ENCODE assay signal across 26 mouse cellular contexts in genomic region chr13:112467384-112467783, GRCm38 (mm10). TPM values are rescaled to one million over a fixed set of nuclear protein-coding genes. Genes with fewer than 3 reads are reported as not detected.
DNase-seq lines count a peak whose midpoint lies in the region; ATAC-seq and TF ChIP-seq lines count a peak whose summit lies in the region.
"Had no signal": no experiment of that assay in that cellular context is flagged by ENCODE, and none has a peak within 500 bp of the region (broad histone marks: within the 10 kb centered on the region; RNA-seq: fewer than 3 reads in every experiment).

No protein-coding gene starts in this region.

- peak; percentile 59 for DNase-seq in heart, embryonic 10.5 days (ENCODE audit: low spot score)
- no peak for DNase-seq in heart, adult 9 months (ENCODE audit: low spot score in 2 of 2)
- no peak for DNase-seq in lung, adult 2 months
- no peak for DNase-seq in lung, postnatal 25 days (ENCODE audit: low spot score)
- no peak for DNase-seq in kidney, postnatal 14 days
- DNase-seq: adrenal gland, postnatal 25 days; cerebellum, adult 11 months; cerebellum, adult 9-11 months; gastrocnemius, postnatal 25 days; kidney, adult 9 months; kidney, postnatal 36 days; right cerebral cortex, postnatal 25 days; spleen, adult 18-20 months had no signal

- H3K36me3 ChIP-seq in heart, embryonic 10.5 days = no peaks in the 10 kb centered on the region
- peaks cover 33% of the 10 kb centered on the region for H3K36me3 ChIP-seq in E14TG2a.4 (ENCODE audit: insufficient read depth, low read length)
- H3K36me3 ChIP-seq in kidney, embryonic 14.5 days (ENCODE audit: control insufficient read depth, insufficient read depth, low read length) = no peaks in the 10 kb centered on the region
- H3K36me3 ChIP-seq: heart, embryonic 15.5 days; hindbrain, embryonic 15.5 days; liver, embryonic 15.5 days; midbrain, embryonic 13.5 days; neural tube, embryonic 12.5 days had no signal

- H3K4me1 ChIP-seq in heart, embryonic 10.5 days = peaks cover 35% of the 10 kb centered on the region
- peaks cover 20% of the 10 kb centered on the region for H3K4me1 ChIP-seq in lung, adult 2 months (ENCODE audit: control insufficient read depth, insufficient read depth, low read length)
- peaks cover 77% of the 10 kb centered on the region for H3K4me1 ChIP-seq in E14TG2a.4 (replicated peaks; ENCODE audit: low read depth, low read length)
- peaks cover 14% of the 10 kb centered on the region for H3K4me1 ChIP-seq in brown adipose tissue, adult 24 weeks (ENCODE audit: control insufficient read depth, insufficient read depth, insufficient read length, low read length)
- peaks cover 7% of the 10 kb centered on the region; the same call in 1 of the 2 replicates for H3K4me1 ChIP-seq in kidney, embryonic 14.5 days (ENCODE audit: control insufficient read depth, insufficient read depth, low read length)

- H3K4me3 ChIP-seq in heart, embryonic 10.5 days = no peak overlapping the region
- H3K4me3 ChIP-seq in lung, adult 2 months (replicated peaks; ENCODE audit: extremely low read depth, low read depth, low read length) = peak overlapping the region; percentile 25
- H3K4me3 ChIP-seq in E14TG2a.4 (replicated peaks; ENCODE audit: low read length) = peak overlapping the region; percentile 94; the same call in 1 of the 2 replicates
- 0 out of 2 replicates have a peak overlapping the region, but pooled peaks have one; percentile 1 for H3K4me3 ChIP-seq in brown adipose tissue, adult 24 weeks (ENCODE audit: insufficient read depth, low read depth, low read length)
- H3K4me3 ChIP-seq in kidney, embryonic 14.5 days (ENCODE audit: low read length) = no peak overlapping the region
- H3K4me3 ChIP-seq: embryonic facial prominence, embryonic 10.5 days; heart, embryonic 15.5 days; hindbrain, embryonic 15.5 days; limb, embryonic 13.5 days; liver, embryonic 15.5 days; midbrain, embryonic 13.5 days; neural tube, embryonic 12.5 days had no signal

- 70% methylated on average over 9 of the region's 9 CpGs for whole genome bisulfite sequencing in heart, embryonic 10.5 days
- WGBS in lung, adult 2 months = 66% methylated on average over 9 of the region's 9 CpGs
- WGBS in kidney, embryonic 14.5 days = 87% methylated on average over 9 of the region's 9 CpGs

- no peak for TF ChIP-seq POLR2A in lung, adult 2 months (IDR thresholded peaks at IDR 0.05; ENCODE audit: borderline replicate concordance, extremely low read depth, low read depth, low read length)

- H3K9me3 ChIP-seq in heart, embryonic 10.5 days = no peaks in the 10 kb centered on the region
- H3K9me3 ChIP-seq in E14TG2a.4 (ENCODE audit: low read length) = no peaks in the 10 kb centered on the region
- H3K9me3 ChIP-seq in kidney, embryonic 14.5 days (ENCODE audit: control insufficient read depth, low read length) = no peaks in the 10 kb centered on the region
- H3K9me3 ChIP-seq: embryonic facial prominence, embryonic 10.5 days; heart, embryonic 15.5 days; hindbrain, embryonic 15.5 days; limb, embryonic 13.5 days; liver, embryonic 15.5 days; midbrain, embryonic 13.5 days; neural tube, embryonic 12.5 days had no signal

- H3K27me3 ChIP-seq in heart, embryonic 10.5 days (ENCODE audit: insufficient read depth, poor library complexity, severe bottlenecking) = no peaks in the 10 kb centered on the region
- no peaks in the 10 kb centered on the region for H3K27me3 ChIP-seq in E14TG2a.4 (ENCODE audit: insufficient read depth, low read length)
- no peaks in the 10 kb centered on the region for H3K27me3 ChIP-seq in kidney, embryonic 14.5 days (ENCODE audit: control insufficient read depth, insufficient read depth, low read length)
- H3K27me3 ChIP-seq: heart, embryonic 15.5 days; hindbrain, embryonic 15.5 days; limb, embryonic 13.5 days; midbrain, embryonic 13.5 days; neural tube, embryonic 12.5 days had no signal

- H3K9ac ChIP-seq in kidney, embryonic 14.5 days (ENCODE audit: low read depth, low read length) = no peak overlapping the region
- H3K9ac ChIP-seq: hindbrain, embryonic 15.5 days; limb, embryonic 13.5 days; liver, embryonic 15.5 days; midbrain, embryonic 13.5 days; neural tube, embryonic 12.5 days had no signal

- no peak overlapping the region for H3K4me2 ChIP-seq in kidney, embryonic 14.5 days (replicated peaks; ENCODE audit: low read depth, low read length)
- H3K4me2 ChIP-seq: liver, embryonic 15.5 days; midbrain, embryonic 13.5 days; neural tube, embryonic 12.5 days had no signal

- no peak for TF ChIP-seq CTCF in lung, adult 2 months (IDR thresholded peaks at IDR 0.05; ENCODE audit: insufficient read depth, low read length)
- TF ChIP-seq CTCF in E14TG2a.4 (conservative IDR thresholded peaks at IDR 0.05; ENCODE audit: low read length) = no peak

- H3K27ac ChIP-seq in heart, embryonic 10.5 days = no peak overlapping the region
- H3K27ac ChIP-seq in brown adipose tissue, adult 24 weeks (replicated peaks; ENCODE audit: low read depth, low read length) = no peak overlapping the region
- no peak overlapping the region for H3K27ac ChIP-seq in kidney, embryonic 14.5 days (ENCODE audit: low read depth, low read length)
- H3K27ac ChIP-seq: embryonic facial prominence, embryonic 10.5 days; hindbrain, embryonic 15.5 days; limb, embryonic 13.5 days; liver, embryonic 15.5 days; midbrain, embryonic 13.5 days; neural tube, embryonic 12.5 days had no signal

- no peak for ATAC-seq in kidney, embryonic 14.5 days (ENCODE audit: low FRiP score, low TSS enrichment)
- ATAC-seq: forebrain, embryonic 16.5 days; intestine, embryonic 16.5 days; lung, postnatal 0 days; midbrain, embryonic 13.5 days had no signal

RNA-seq across cellular contexts. Expression of gene Il6st, which starts 3.5 kb away (rescaled TPM):
- polyA plus RNA-seq in heart, embryonic 10.5 days (2016; fragmentation: Nextera tagmentation; extraction: Ambion mirVana) = 32.3 and 55.6 TPM in 2 replicates
- 45.4 and 60.5 TPM in 2 replicates for polyA plus RNA-seq in lung, adult 2 months (2012; rRNA removed)
- 38.2 and 43.1 TPM in 2 replicates for polyA plus RNA-seq in brown adipose tissue, adult 24 weeks (2012; ENCODE audit: insufficient read depth, insufficient read length, missing spikeins)
- 12.4 and 31.8 TPM in 2 replicates for polyA plus RNA-seq in kidney, embryonic 14.5 days (2014; fragmentation: Nextera tagmentation; extraction: Ambion mirVana)

Comparison
In these comparisons a context has a peak if more than half of its experiments do, and no peak if none do; other contexts are left out.
1. H3K4me3 ChIP-seq: peak in lung, adult 2 months (single experiment), E14TG2a.4 (single experiment) and brown adipose tissue, adult 24 weeks (single experiment); none in heart, embryonic 10.5 days (single experiment) and kidney, embryonic 14.5 days (single experiment).